Mouse (Mus musculus): ENCODE results near the gene Cyp39a1. TPM values are rescaled to one million over a fixed set of nuclear protein-coding genes. Genes with fewer than 3 reads are reported as not detected.

Gene Cyp39a1
- polyA plus RNA-seq, 1 experiment from 2014 or later = 37.0 TPM

- H3K4me2 ChIP-seq = no peak overlapping the region
- 90% methylated on average over 5 of the region's 5 CpGs for WGBS
- H3K4me3 ChIP-seq (ENCODE audit: low read depth, low read length) = no peak overlapping the region
- no peak for DNase-seq (ENCODE audit: low spot score, missing footprints)
- ATAC-seq (ENCODE audit: low FRiP score) = no peak
- H3K27me3 ChIP-seq (ENCODE audit: control insufficient read depth, insufficient read depth, low read length) = no peaks in the 10 kb centered on the region
- no peaks in the 10 kb centered on the region for H3K9me3 ChIP-seq (ENCODE audit: control insufficient read depth, low read length)
- H3K9ac ChIP-seq (ENCODE audit: low read length) = no peak overlapping the region
- H3K4me1 ChIP-seq (ENCODE audit: control insufficient read depth, insufficient read depth, low read length) = no peaks in the 10 kb centered on the region
- no peak overlapping the region for H3K27ac ChIP-seq (ENCODE audit: low read depth, low read length)
- H3K36me3 ChIP-seq (ENCODE audit: control insufficient read depth, insufficient read depth, low read length) = no peaks in the 10 kb centered on the region
Observed at GRCm38 (mm10) chr17:43788222-43788621, 121.0 kb downstream of the Cyp39a1 start.

- H3K4me2 ChIP-seq = no peak overlapping the region
- H3K4me1 ChIP-seq (ENCODE audit: control insufficient read depth, insufficient read depth, low read length) = no peaks in the 10 kb centered on the region
- H3K9ac ChIP-seq (ENCODE audit: low read length) = no peak overlapping the region
- no peak overlapping the region for H3K27ac ChIP-seq (ENCODE audit: low read depth, low read length)
- no peaks in the 10 kb centered on the region for H3K36me3 ChIP-seq (ENCODE audit: control insufficient read depth, insufficient read depth, low read length)
- no peak for DNase-seq (ENCODE audit: low spot score, missing footprints)
- no peak for ATAC-seq (ENCODE audit: low FRiP score)
- no peak overlapping the region for H3K4me3 ChIP-seq (ENCODE audit: low read depth, low read length)
- H3K27me3 ChIP-seq (ENCODE audit: control insufficient read depth, insufficient read depth, low read length) = no peaks in the 10 kb centered on the region
- no peaks in the 10 kb centered on the region for H3K9me3 ChIP-seq (ENCODE audit: control insufficient read depth, low read length)
Observed at GRCm38 (mm10) chr17:43789376-43789775, 122.2 kb downstream of the Cyp39a1 start.

- Histone ChIP-seq H3K27ac (ENCODE audit: low read depth, low read length) (no peak overlapping the region), H3K4me2 (no peak overlapping the region), H3K27me3 (ENCODE audit: control insufficient read depth, insufficient read depth, low read length) (no peaks in the 10 kb centered on the region), H3K36me3 (ENCODE audit: control insufficient read depth, insufficient read depth, low read length) (no peaks in the 10 kb centered on the region), H3K9me3 (ENCODE audit: control insufficient read depth, low read length) (no peaks in the 10 kb centered on the region), H3K4me1 (ENCODE audit: control insufficient read depth, insufficient read depth, low read length) (no peaks in the 10 kb centered on the region), H3K9ac (ENCODE audit: low read length) (no peak overlapping the region), H3K4me3 (ENCODE audit: low read depth, low read length) (no peak overlapping the region)
- DNase-seq (ENCODE audit: low spot score, missing footprints) (no peak), ATAC-seq (ENCODE audit: low FRiP score) (no peak)
- WGBS = 89% methylated on average over 3 of the region's 3 CpGs
Observed at GRCm38 (mm10) chr17:43791751-43792150, 124.5 kb downstream of the Cyp39a1 start.

- ATAC-seq (ENCODE audit: low FRiP score) (no peak), DNase-seq (ENCODE audit: low spot score, missing footprints) (no peak)
- Histone ChIP-seq H3K27me3 (ENCODE audit: control insufficient read depth, insufficient read depth, low read length) (no peaks in the 10 kb centered on the region), H3K36me3 (ENCODE audit: control insufficient read depth, insufficient read depth, low read length) (no peaks in the 10 kb centered on the region), H3K9me3 (ENCODE audit: control insufficient read depth, low read length) (no peaks in the 10 kb centered on the region), H3K9ac (ENCODE audit: low read length) (no peak overlapping the region), H3K27ac (ENCODE audit: low read depth, low read length) (no peak overlapping the region), H3K4me3 (ENCODE audit: low read depth, low read length) (no peak overlapping the region), H3K4me2 (no peak overlapping the region), H3K4me1 (ENCODE audit: control insufficient read depth, insufficient read depth, low read length) (no peaks in the 10 kb centered on the region)
- WGBS = 74% methylated on average over 1 of the region's 1 CpGs
Observed at GRCm38 (mm10) chr17:43794731-43795280, 127.6 kb downstream of the Cyp39a1 start.

Other genes starting within 250 kb of the Cyp39a1 start
- 0.14 TPM in 1 of 2 replicates, not detected in the other for gene Mep1a, start 164.6 kb upstream of the Cyp39a1 start, polyA plus RNA-seq (2014; fragmentation: Nextera tagmentation; extraction: Ambion mirVana)
- gene Ankrd66, start 123.8 kb upstream of the Cyp39a1 start, polyA plus RNA-seq (2014; fragmentation: Nextera tagmentation; extraction: Ambion mirVana) = 0.16 and 0.25 TPM in 2 replicates
- gene Pla2g7, start 99.3 kb upstream of the Cyp39a1 start, polyA plus RNA-seq (2014; fragmentation: Nextera tagmentation; extraction: Ambion mirVana) = 3.7 and 4.0 TPM in 2 replicates
- not detected in 2 replicates for gene Tdrd6, start 37.1 kb upstream of the Cyp39a1 start, polyA plus RNA-seq (2014; fragmentation: Nextera tagmentation; extraction: Ambion mirVana)
- 26.8 and 30.8 TPM in 2 replicates for gene Slc25a27, start 211 bp upstream of the Cyp39a1 start, polyA plus RNA-seq (2014; fragmentation: Nextera tagmentation; extraction: Ambion mirVana)
- 9.0 and 12.0 TPM in 2 replicates for gene Rcan2, start 133.9 kb downstream of the Cyp39a1 start, polyA plus RNA-seq (2014; fragmentation: Nextera tagmentation; extraction: Ambion mirVana)

Measured in midbrain, embryonic 11.5 days (tissue).